21 mouse cellular contexts compared by ENCODE assay signal in the genomic region with DNA sequence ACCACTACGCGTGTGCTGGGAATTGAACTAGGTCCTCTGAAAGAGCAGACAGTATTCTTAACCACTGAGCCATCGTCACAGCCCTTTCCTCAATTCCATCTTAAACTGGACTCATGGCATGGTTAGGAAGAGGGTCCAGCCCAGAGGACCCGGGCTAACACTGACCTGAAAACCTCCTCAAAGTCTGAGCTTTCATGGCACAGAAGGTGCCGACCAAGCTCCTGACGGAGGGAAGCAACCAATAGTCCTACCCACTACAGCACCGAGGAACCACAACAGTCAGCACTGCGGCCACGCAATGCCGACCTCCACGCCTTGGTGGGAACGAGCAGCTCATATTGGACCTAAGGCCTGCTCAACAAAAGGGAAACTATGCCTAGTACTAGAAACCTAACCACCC. TPM values are rescaled to one million over a fixed set of nuclear protein-coding genes. Genes with fewer than 3 reads are reported as not detected.
"Had no signal": no experiment of that assay in that cellular context is flagged by ENCODE, and none has a peak within 500 bp of the region (broad histone marks: within the 10 kb centered on the region; RNA-seq: fewer than 3 reads in every experiment).

No protein-coding gene starts in this region.

- H3K27ac ChIP-seq: neural tube, embryonic 13.5 days; neural tube, embryonic 15.5 days; stomach, embryonic 15.5 days; stomach, postnatal 0 days had no signal

- DNase-seq: retina, postnatal 1 day; right cerebral cortex, adult 18-20 months; right cerebral cortex, postnatal 14 days; right cerebral cortex, postnatal 25 days; right cerebral cortex, postnatal 4 days; spleen, adult 18-20 months; thymus, adult 18-20 months; thymus, adult 2 months; thymus, postnatal 14 days; thymus, postnatal 25 days; thymus, postnatal 36 days; thymus, postnatal 4 days had no signal

- H3K4me3 ChIP-seq: neural tube, embryonic 13.5 days; neural tube, embryonic 15.5 days; stomach, embryonic 15.5 days had no signal

- H3K9me3 ChIP-seq: neural tube, embryonic 13.5 days; neural tube, embryonic 15.5 days; stomach, embryonic 15.5 days had no signal

- H3K4me1 ChIP-seq: neural tube, embryonic 13.5 days; neural tube, embryonic 15.5 days; stomach, embryonic 15.5 days had no signal

- H3K9ac ChIP-seq: neural tube, embryonic 13.5 days; neural tube, embryonic 15.5 days; stomach, embryonic 15.5 days had no signal

- H3K27me3 ChIP-seq: neural tube, embryonic 13.5 days; neural tube, embryonic 15.5 days; stomach, embryonic 15.5 days had no signal

RNA-seq across cellular contexts. Expression of gene Slc22a13, which starts 47.3 kb away (rescaled TPM):
- total RNA-seq: neutrophil, adult 5-6 weeks had no signal
- polyA plus RNA-seq: neural tube, embryonic 13.5 days; neural tube, embryonic 14.5 days; stomach, embryonic 14.5 days; stomach, embryonic 15.5 days; stomach, embryonic 16.5 days; stomach, postnatal 0 days; thymus, postnatal 0 days had no signal
